Mouse (Mus musculus): ENCODE data around the gene Myo16.

Myo16 gene

GRCm38 (mm10) chr8:10175976-10176375, 22.3 kb downstream of the Myo16 start:
- no peak for DNase-seq (ENCODE audit: low spot score)

- DNase-seq (ENCODE audit: low spot score), result no peak
These were observed 23.4 kb downstream of the Myo16 start for GRCm38 (mm10) chr8:10177131-10177530.

- no peak for DNase-seq (ENCODE audit: low spot score)
These were observed 25.3 kb downstream of the Myo16 start for GRCm38 (mm10) chr8:10178986-10179385.

- DNase-seq (ENCODE audit: low spot score), result no peak
These were observed 36.9 kb downstream of the Myo16 start for GRCm38 (mm10) chr8:10190607-10191006.

- DNase-seq (ENCODE audit: low spot score), result no peak
These were observed 44.5 kb downstream of the Myo16 start for GRCm38 (mm10) chr8:10198164-10198563.

- no peak for DNase-seq (ENCODE audit: low spot score)
These were observed 45.6 kb downstream of the Myo16 start for GRCm38 (mm10) chr8:10199301-10199700.

GRCm38 (mm10) chr8:10200042-10200441, 46.3 kb downstream of the Myo16 start:
- no peak for DNase-seq (ENCODE audit: low spot score)

- DNase-seq (ENCODE audit: low spot score), result no peak
These were observed 61.3 kb downstream of the Myo16 start for GRCm38 (mm10) chr8:10215023-10215422.

GRCm38 (mm10) chr8:10219761-10220276, 66.1 kb downstream of the Myo16 start:
- no peak for DNase-seq (ENCODE audit: low spot score)

GRCm38 (mm10) chr8:10222770-10223169, 69.1 kb downstream of the Myo16 start:
- no peak for DNase-seq (ENCODE audit: low spot score)

- no peak for DNase-seq (ENCODE audit: low spot score)
These were observed 70.0 kb downstream of the Myo16 start for GRCm38 (mm10) chr8:10223528-10224194.

- DNase-seq (ENCODE audit: low spot score), result no peak
These were observed 70.7 kb downstream of the Myo16 start for GRCm38 (mm10) chr8:10224305-10224971.

GRCm38 (mm10) chr8:10225018-10225417, 71.3 kb downstream of the Myo16 start:
- no peak for DNase-seq (ENCODE audit: low spot score)

GRCm38 (mm10) chr8:10230746-10231369, 77.1 kb downstream of the Myo16 start:
- DNase-seq (ENCODE audit: low spot score), result no peak

- no peak for DNase-seq (ENCODE audit: low spot score)
These were observed 80.8 kb downstream of the Myo16 start for GRCm38 (mm10) chr8:10234516-10234915.

GRCm38 (mm10) chr8:10243344-10243743, 89.6 kb downstream of the Myo16 start:
- DNase-seq (ENCODE audit: low spot score), result no peak

- DNase-seq (ENCODE audit: low spot score), result no peak
These were observed 95.4 kb downstream of the Myo16 start for GRCm38 (mm10) chr8:10249156-10249555.

- no peak for DNase-seq (ENCODE audit: low spot score)
These were observed 102.0 kb downstream of the Myo16 start for GRCm38 (mm10) chr8:10255741-10256140.

GRCm38 (mm10) chr8:10256563-10256962, 102.9 kb downstream of the Myo16 start:
- no peak for DNase-seq (ENCODE audit: low spot score)

- no peak for DNase-seq (ENCODE audit: low spot score)
These were observed 116.4 kb downstream of the Myo16 start for GRCm38 (mm10) chr8:10270094-10270493.

- no peak for DNase-seq (ENCODE audit: low spot score)
These were observed 138.9 kb downstream of the Myo16 start for GRCm38 (mm10) chr8:10292600-10292999.

- DNase-seq (ENCODE audit: low spot score), result no peak
These were observed 147.1 kb downstream of the Myo16 start for GRCm38 (mm10) chr8:10300797-10301196.

- no peak for DNase-seq (ENCODE audit: low spot score)
These were observed 149.3 kb downstream of the Myo16 start for GRCm38 (mm10) chr8:10303061-10303460.
